Mouse (Mus musculus) thymus, postnatal 0 days (tissue): ENCODE results near the gene 3110040M04Rik. TPM values are rescaled to one million over a fixed set of nuclear protein-coding genes. Genes with fewer than 3 reads are reported as not detected.
A peak's percentile ranks its signal among the peaks of the same experiment; 100 is the strongest.

Experiments used
- DNase-seq: peaks from one replicate; pipeline ENCODE4 v3.0.0-alpha.2; 2015; ENCODE audit warnings: low spot score
- polyA plus RNA-seq: library from polyadenylated mRNA; unstranded; fragments of >200 nt; fragmentation: Nextera tagmentation; extraction: Ambion mirVana; gene quantifications from 2 replicates; pipeline ENCODE4 v1.2.1, GENCODE M21; 2015

The 3110040M04Rik gene
- polyA plus RNA-seq, 1 experiment from 2014 or later: not detected

DNA sequence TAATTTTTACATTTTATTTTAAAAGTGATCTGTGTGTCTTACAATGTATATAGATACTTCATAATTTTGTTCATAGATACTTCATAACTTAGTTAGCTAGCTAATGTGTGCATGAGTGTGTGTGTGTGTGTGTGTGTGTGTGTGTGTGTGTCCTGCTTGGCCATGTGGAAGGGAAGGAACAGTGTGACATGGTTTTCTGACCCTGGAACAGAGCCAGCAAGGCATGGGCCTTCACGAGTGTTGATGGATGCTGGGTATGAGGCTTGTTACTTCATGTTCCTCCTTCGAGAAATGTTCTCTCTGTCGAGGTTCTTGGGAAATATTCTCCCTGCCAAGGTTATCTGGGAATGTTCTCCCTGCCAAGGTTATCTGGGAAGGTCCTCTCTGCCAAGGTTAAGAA is 29.8 kb downstream of the 3110040M04Rik start:
- no peak for DNase-seq

DNA sequence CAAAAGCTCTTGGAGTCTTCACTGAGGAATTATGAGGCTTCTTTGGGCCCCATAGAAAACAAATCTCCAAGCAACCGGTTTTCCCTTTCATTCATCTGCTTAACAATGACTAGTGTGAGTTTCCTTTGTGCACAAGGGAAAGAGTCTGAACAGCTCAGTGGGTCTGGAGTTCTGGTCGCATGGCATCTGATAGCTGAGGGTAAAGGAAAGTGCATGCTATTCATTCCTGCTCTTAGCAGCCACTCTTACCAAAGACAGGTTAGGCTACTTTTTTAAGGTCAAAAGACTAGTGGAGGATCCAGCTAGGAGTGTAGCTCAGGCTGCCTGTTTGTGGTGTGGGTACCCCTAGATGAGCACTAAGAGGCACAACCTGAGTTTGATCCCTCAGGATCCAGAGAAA is 31.7 kb downstream of the 3110040M04Rik start:
- no peak for DNase-seq

- no peak for DNase-seq
Measured at GRCm38 (mm10) chr1:151236141-151236930, 32.4 kb downstream of the 3110040M04Rik start.

- no peak for DNase-seq
Measured at GRCm38 (mm10) chr1:151237780-151238179, 33.9 kb downstream of the 3110040M04Rik start.

- DNase-seq: no peak
Measured at GRCm38 (mm10) chr1:151243332-151243731, 39.4 kb downstream of the 3110040M04Rik start.

DNA sequence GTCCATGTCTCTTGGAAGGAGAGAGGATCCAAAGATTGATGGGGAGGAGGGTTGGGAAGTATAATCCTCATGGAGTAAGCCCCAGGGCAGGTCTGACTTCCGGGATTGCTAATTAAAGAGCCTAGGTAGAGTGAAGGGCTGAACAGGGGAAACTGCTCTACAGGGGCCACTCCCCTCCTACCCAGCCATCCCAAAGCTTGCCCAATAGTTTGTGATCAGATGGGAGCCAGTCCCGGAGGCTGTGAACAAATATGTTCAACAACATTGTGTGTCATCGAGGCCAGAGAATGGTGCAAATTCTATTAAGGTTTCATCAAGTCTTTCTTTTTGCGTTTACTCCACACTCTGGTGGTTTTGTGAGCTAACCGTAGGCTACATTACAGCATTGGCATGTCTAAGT is 40.1 kb downstream of the 3110040M04Rik start:
- DNase-seq: no peak

DNA sequence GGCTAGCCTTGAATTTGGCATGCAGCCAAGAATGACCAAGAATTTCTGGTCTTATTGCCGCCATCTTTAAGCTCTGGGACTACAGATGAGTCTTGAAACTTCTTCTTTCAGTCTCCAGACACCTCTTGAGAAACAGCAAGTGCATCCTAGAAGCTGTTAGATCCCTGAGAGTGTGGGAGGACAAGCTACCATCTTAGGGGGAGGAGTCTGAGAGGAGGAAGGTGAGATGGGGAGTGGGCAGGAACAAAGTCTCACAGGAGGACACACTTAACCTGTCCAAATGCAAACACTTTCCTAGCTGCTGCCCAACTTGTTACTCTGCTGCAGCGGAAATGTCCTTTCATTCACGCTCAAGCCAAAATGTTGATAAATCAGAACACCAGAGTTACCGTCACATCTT is 40.8 kb downstream of the 3110040M04Rik start:
- no peak for DNase-seq

GRCm38 (mm10) chr1:151245165-151245564 is 41.2 kb downstream of the 3110040M04Rik start:
- DNase-seq: no peak

GRCm38 (mm10) chr1:151245846-151246245 is 41.9 kb downstream of the 3110040M04Rik start:
- no peak for DNase-seq

DNA sequence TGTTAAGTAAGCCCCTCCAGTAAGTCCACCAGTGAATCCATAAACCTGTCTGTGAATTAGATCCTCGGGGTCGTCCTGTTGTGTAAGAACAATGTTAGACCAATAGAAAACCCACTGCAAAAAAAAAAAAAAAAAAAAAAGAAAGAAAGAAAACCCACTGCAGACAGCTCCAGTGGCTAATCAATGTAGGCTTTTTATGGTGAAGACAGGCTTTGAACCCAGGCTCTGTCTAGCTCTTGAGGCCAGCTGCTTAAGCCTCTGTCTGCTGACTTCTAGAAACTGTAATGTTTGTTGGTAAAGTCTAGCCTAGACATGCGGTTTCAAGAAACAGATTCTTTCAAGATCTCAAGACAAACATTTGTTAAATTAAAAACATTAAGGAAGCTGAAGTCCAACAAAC is 46.2 kb downstream of the 3110040M04Rik start:
- DNase-seq: no peak

DNA sequence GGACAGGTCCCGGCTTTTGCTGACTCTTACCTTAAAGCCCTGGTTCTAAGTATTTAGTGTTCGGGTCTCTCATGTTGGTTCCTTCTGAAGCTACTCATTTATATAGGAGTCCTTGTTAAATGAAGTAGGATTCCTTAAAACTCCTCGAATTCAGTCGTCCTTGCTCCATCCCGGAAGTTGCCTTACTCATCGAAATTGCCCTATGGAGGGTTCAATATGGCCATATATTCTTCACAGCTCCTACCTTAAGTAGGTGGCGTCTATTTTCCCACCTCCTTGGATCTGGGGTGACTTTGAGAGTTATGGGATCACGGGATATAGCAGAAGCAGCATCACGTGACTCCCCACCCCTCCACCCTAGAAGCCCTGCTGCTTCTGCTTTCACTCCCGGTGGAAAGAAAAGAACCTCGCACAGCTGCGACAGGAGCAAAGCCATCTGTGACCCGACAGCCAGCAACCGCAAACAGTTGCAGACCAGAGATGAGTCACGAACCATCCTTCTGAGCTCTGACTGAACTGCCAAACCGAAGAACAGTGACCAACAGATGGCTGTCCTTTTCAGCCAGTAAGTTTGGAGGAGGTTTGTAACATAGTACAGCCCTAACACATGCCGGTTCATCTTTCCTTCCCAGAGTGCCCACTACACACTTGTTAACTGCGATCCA is 46.7 kb downstream of the 3110040M04Rik start:
- DNase-seq: peak; percentile 66

DNA sequence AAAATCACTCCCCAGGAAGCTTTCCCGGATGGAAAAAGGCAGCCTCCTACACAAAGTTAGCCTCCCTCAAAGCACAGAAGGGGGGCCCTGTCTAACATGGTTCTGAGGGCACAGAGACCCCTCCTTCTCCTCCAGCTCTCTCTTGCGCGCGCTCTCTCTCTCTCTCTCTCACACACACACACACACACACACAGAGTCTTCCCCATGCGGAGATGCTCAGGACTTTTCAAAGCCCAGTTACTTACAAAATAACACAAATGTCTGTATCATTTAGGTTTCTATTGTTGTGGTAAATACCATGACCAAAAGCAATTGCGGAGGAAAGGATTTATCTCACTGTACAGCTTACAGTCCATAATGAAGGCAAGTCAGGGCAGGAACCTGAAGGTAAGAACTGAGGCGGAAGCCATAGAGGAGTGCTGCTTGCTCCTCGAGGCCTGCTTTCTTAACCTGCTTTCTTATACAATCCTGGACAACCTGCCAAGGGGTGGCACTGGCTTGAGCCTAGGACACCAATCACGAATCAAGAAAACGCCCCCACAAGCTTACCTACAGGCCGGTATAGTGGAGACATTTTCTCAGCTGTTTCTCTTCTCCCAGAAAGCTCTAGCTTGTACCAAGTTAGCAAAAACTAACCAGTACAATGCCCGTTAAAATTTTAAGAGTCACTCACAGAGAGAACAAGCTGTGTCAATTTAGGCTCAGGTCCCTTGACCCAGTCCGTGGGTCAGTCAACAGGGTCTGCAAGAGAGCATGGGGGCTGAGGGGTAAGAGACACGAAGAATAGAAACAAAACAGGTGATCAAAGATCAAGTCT is 47.5 kb downstream of the 3110040M04Rik start:
- peak; percentile 43 for DNase-seq

Other genes with a start within 250 kb of the 3110040M04Rik start
- 0.13 and 0.29 TPM in 2 replicates for gene Hmcn1, start 210.7 kb upstream of the 3110040M04Rik start, polyA plus RNA-seq
- gene Gm47985, start 21.6 kb upstream of the 3110040M04Rik start, polyA plus RNA-seq: not detected in 2 replicates
- gene Gm8947, start 11.7 kb upstream of the 3110040M04Rik start, polyA plus RNA-seq: not detected in 2 replicates
- gene Gm47995, start 5.7 kb upstream of the 3110040M04Rik start, polyA plus RNA-seq: not detected in 2 replicates
- not detected in 2 replicates for gene Gm47996, start 6.0 kb downstream of the 3110040M04Rik start, polyA plus RNA-seq
- 171 and 193 TPM in 2 replicates for gene Ivns1abp, start 140.4 kb downstream of the 3110040M04Rik start, polyA plus RNA-seq
- gene Swt1, start 224.3 kb downstream of the 3110040M04Rik start, polyA plus RNA-seq: 38.7 and 42.7 TPM in 2 replicates
- 27.2 and 29.9 TPM in 2 replicates for gene Trmt1l, start 224.4 kb downstream of the 3110040M04Rik start, polyA plus RNA-seq